Mouse (Mus musculus) erythroblast, embryonic 14.5 days (primary cell): Measurements from ENCODE around the gene Rab30. TPM values are rescaled to one million over a fixed set of nuclear protein-coding genes. Genes with fewer than 3 reads are reported as not detected.
A peak's percentile ranks its signal among the peaks of the same experiment; 100 is the strongest.

ENCODE experiments used
- H3K27me3 ChIP-seq: 2 replicates; pipeline ENCODE4 v1.6.1; 2012; ENCODE audit warnings: inconsistent platforms; ENCODE audit not compliant: control insufficient read depth
- H3K36me3 ChIP-seq: 2 replicates; pipeline ENCODE4 v1.6.1; 2012; ENCODE audit warnings: mild to moderate bottlenecking, inconsistent platforms; ENCODE audit not compliant: control insufficient read depth
- H3K4me1 ChIP-seq: 2 replicates; pipeline ENCODE4 v1.6.1; 2012; ENCODE audit warnings: inconsistent platforms; ENCODE audit not compliant: control insufficient read depth
- H3K4me3 ChIP-seq: replicated peaks from 2 replicates; pipeline ENCODE3; 2012; ENCODE audit warnings: moderate library complexity, mild to moderate bottlenecking, inconsistent platforms
- H3K9me3 ChIP-seq: 2 replicates; pipeline ENCODE4 v1.6.1; 2012; ENCODE audit warnings: low read length, inconsistent platforms, mixed read lengths; ENCODE audit not compliant: control insufficient read depth
- GATA1 ChIP-seq: IDR thresholded peaks from 2 replicates; pipeline ENCODE4 v1.6.1; 2012; ENCODE audit warnings: low read length, inconsistent platforms, mixed read lengths
- TAL1 ChIP-seq: IDR thresholded peaks from 3 replicates; pipeline ENCODE4 v1.6.1; 2012; ENCODE audit warnings: low read length, inconsistent platforms, mixed read lengths
- polyA plus RNA-seq: library from polyadenylated mRNA; stranded (reverse); fragments of >175 nt; gene quantifications from 2 replicates; pipeline ENCODE4 v1.2.3, GENCODE M21; 2012

Rab30 gene
- polyA plus RNA-seq, 1 experiment = 0.18 TPM

- no peaks in the 10 kb centered on the region for H3K27me3 ChIP-seq
- peaks cover 27% of the 10 kb centered on the region for H3K36me3 ChIP-seq
- H3K9me3 ChIP-seq = no peaks in the 10 kb centered on the region
- peaks cover 67% of the 10 kb centered on the region for H3K4me1 ChIP-seq
- TF ChIP-seq GATA1 = peak; percentile 90
- TF ChIP-seq TAL1 = no peak
- peak overlapping the region; percentile 86 for H3K4me3 ChIP-seq
These were observed 133.5 kb downstream of the Rab30 start for GRCm38 (mm10) chr7:92874761-92875408.

GRCm38 (mm10) chr7:92876066-92876465 lies 134.7 kb downstream of the Rab30 start:
- TF ChIP-seq GATA1 (no peak), TAL1 (no peak)
- Histone ChIP-seq H3K36me3 (peaks cover 30% of the 10 kb centered on the region), H3K4me1 (peaks cover 74% of the 10 kb centered on the region), H3K4me3 (peak overlapping the region; percentile 86), H3K27me3 (no peaks in the 10 kb centered on the region), H3K9me3 (no peaks in the 10 kb centered on the region)

- TF ChIP-seq GATA1 = no peak
- no peak for TF ChIP-seq TAL1
- peaks cover 74% of the 10 kb centered on the region for H3K4me1 ChIP-seq
- peak overlapping the region; percentile 86 for H3K4me3 ChIP-seq
- no peaks in the 10 kb centered on the region for H3K9me3 ChIP-seq
- no peaks in the 10 kb centered on the region for H3K27me3 ChIP-seq
- peaks cover 27% of the 10 kb centered on the region for H3K36me3 ChIP-seq
These were observed 135.1 kb downstream of the Rab30 start for GRCm38 (mm10) chr7:92876538-92876937.

- H3K4me3 ChIP-seq = peak overlapping the region; percentile 12
- TF ChIP-seq GATA1 (0 out of 2 replicates have a peak, but pooled peaks have one; percentile 19), TAL1 (no peak)
These were observed 137.3 kb downstream of the Rab30 start for GRCm38 (mm10) chr7:92878575-92879285.

GRCm38 (mm10) chr7:92883850-92884716 lies 142.7 kb downstream of the Rab30 start:
- Histone ChIP-seq H3K4me3 (peak overlapping the region; percentile 21), H3K36me3 (peaks cover 76% of the 10 kb centered on the region), H3K4me1 (peaks cover 92% of the 10 kb centered on the region), H3K9me3 (no peaks in the 10 kb centered on the region), H3K27me3 (no peaks in the 10 kb centered on the region)
- peak; percentile 15; the same call in 1 of the 2 replicates for TF ChIP-seq GATA1
- peak; percentile 56; the same call in 2 of the 3 replicates for TF ChIP-seq TAL1

More at GRCm38 (mm10) chr7:92878575-92879285, 137.3 kb downstream of the Rab30 start:
- no peaks in the 10 kb centered on the region for H3K9me3 ChIP-seq
- H3K27me3 ChIP-seq = no peaks in the 10 kb centered on the region
- peaks cover 83% of the 10 kb centered on the region for H3K4me1 ChIP-seq
- H3K36me3 ChIP-seq = peaks cover 42% of the 10 kb centered on the region

- TF ChIP-seq TAL1 = no peak
- no peak for TF ChIP-seq GATA1
- Histone ChIP-seq H3K4me3 (peak overlapping the region; percentile 27), H3K27me3 (no peaks in the 10 kb centered on the region), H3K36me3 (peaks cover 79% of the 10 kb centered on the region), H3K4me1 (peaks cover 89% of the 10 kb centered on the region), H3K9me3 (no peaks in the 10 kb centered on the region)
These were observed 143.7 kb downstream of the Rab30 start for GRCm38 (mm10) chr7:92884998-92885660.

- peaks cover 76% of the 10 kb centered on the region for H3K4me1 ChIP-seq
- no peaks in the 10 kb centered on the region for H3K27me3 ChIP-seq
- no peaks in the 10 kb centered on the region for H3K9me3 ChIP-seq
- no peak for TF ChIP-seq TAL1
- TF ChIP-seq GATA1 = no peak; the same call in 1 of the 2 replicates
- H3K4me3 ChIP-seq = peak overlapping the region; percentile 25
- H3K36me3 ChIP-seq = peaks cover 80% of the 10 kb centered on the region
These were observed 145.4 kb downstream of the Rab30 start for GRCm38 (mm10) chr7:92886801-92887200.

- H3K4me1 ChIP-seq = peaks cover 72% of the 10 kb centered on the region
- H3K27me3 ChIP-seq = no peaks in the 10 kb centered on the region
- H3K4me3 ChIP-seq = peak overlapping the region; percentile 9
- no peaks in the 10 kb centered on the region for H3K9me3 ChIP-seq
- no peak for TF ChIP-seq GATA1
- no peak for TF ChIP-seq TAL1
- peaks cover 80% of the 10 kb centered on the region for H3K36me3 ChIP-seq
These were observed 145.8 kb downstream of the Rab30 start for GRCm38 (mm10) chr7:92887230-92887629.
